Mouse (Mus musculus) kidney, postnatal 14 days (tissue): Measurements from ENCODE around the gene Aldh3b1.

Experiments used
- DNase-seq: peaks from one replicate; pipeline ENCODE4 v3.0.0; 2022; ENCODE audit warnings: mixed read lengths

Gene Aldh3b1

GRCm38 (mm10) chr19:3910206-3910605 is 19.4 kb downstream of the Aldh3b1 start:
- no peak for DNase-seq

GRCm38 (mm10) chr19:3907876-3908660 is 21.5 kb downstream of the Aldh3b1 start:
- no peak for DNase-seq

GRCm38 (mm10) chr19:3906795-3907786 is 22.5 kb downstream of the Aldh3b1 start, which contains the start of gene Tcirg1:
Gene Tcirg1, minus strand, starts transcription at chr19:3907133.
- DNase-seq, result peak; percentile 93

GRCm38 (mm10) chr19:3906326-3906725 is 23.3 kb downstream of the Aldh3b1 start:
- no peak for DNase-seq

- peak; percentile 61 for DNase-seq
Measured at GRCm38 (mm10) chr19:3905261-3905969, 24.2 kb downstream of the Aldh3b1 start.

- no peak for DNase-seq
Measured at GRCm38 (mm10) chr19:3904363-3904675, 25.3 kb downstream of the Aldh3b1 start.

GRCm38 (mm10) chr19:3903648-3904362 is 25.8 kb downstream of the Aldh3b1 start:
- DNase-seq, result no peak

GRCm38 (mm10) chr19:3902966-3903365 is 26.6 kb downstream of the Aldh3b1 start:
- no peak for DNase-seq

- no peak for DNase-seq
Measured at GRCm38 (mm10) chr19:3899618-3900017, 30.0 kb downstream of the Aldh3b1 start.

- no peak for DNase-seq
Measured at GRCm38 (mm10) chr19:3898952-3899351, 30.7 kb downstream of the Aldh3b1 start.

GRCm38 (mm10) chr19:3897557-3897956 is 32.1 kb downstream of the Aldh3b1 start:
- no peak for DNase-seq

GRCm38 (mm10) chr19:3896208-3896607 is 33.4 kb downstream of the Aldh3b1 start:
- no peak for DNase-seq

GRCm38 (mm10) chr19:3895171-3895631 is 34.4 kb downstream of the Aldh3b1 start:
- no peak for DNase-seq

GRCm38 (mm10) chr19:3894294-3894693 is 35.3 kb downstream of the Aldh3b1 start:
- DNase-seq, result no peak

- no peak for DNase-seq
Measured at GRCm38 (mm10) chr19:3893545-3894116, 36.0 kb downstream of the Aldh3b1 start.

GRCm38 (mm10) chr19:3890181-3890580 is 39.4 kb downstream of the Aldh3b1 start:
- DNase-seq, result no peak

GRCm38 (mm10) chr19:3889096-3889495 is 40.5 kb downstream of the Aldh3b1 start:
- DNase-seq, result no peak

- no peak for DNase-seq
Measured at GRCm38 (mm10) chr19:3884325-3884990, 45.1 kb downstream of the Aldh3b1 start.

- no peak for DNase-seq
Measured at GRCm38 (mm10) chr19:3882214-3882613, 47.4 kb downstream of the Aldh3b1 start.

GRCm38 (mm10) chr19:3880054-3880848 is 49.4 kb downstream of the Aldh3b1 start:
- peak; percentile 68 for DNase-seq
